Mouse (Mus musculus) intestine, embryonic 16.5 days (tissue): ENCODE results near the gene Tspan11. TPM values are rescaled to one million over a fixed set of nuclear protein-coding genes. Genes with fewer than 3 reads are reported as not detected.

Source experiments
- ATAC-seq: fragments of 200-750 bp; cut with Nextera tagmentation; 2 replicates; pipeline ENCODE4 v1.8.0; 2017; ENCODE audit warnings: moderate TSS enrichment, moderate library complexity
- H3K27ac ChIP-seq: fragments of 300-500 bp; sonication (generic); 2 replicates; pipeline ENCODE4 v1.5.1; 2014; ENCODE audit warnings: mild to moderate bottlenecking, low read length
- H3K27me3 ChIP-seq: fragments of 300-500 bp; sonication (generic); replicated peaks from 2 replicates; pipeline ENCODE4 v1.6.1; 2014; ENCODE audit warnings: low read length, control low read depth, mixed read lengths; ENCODE audit not compliant: control insufficient read depth, insufficient read depth
- H3K36me3 ChIP-seq: fragments of 300-500 bp; sonication (generic); 2 replicates; pipeline ENCODE4 v1.6.1; 2014; ENCODE audit warnings: low read length, control low read depth; ENCODE audit not compliant: control insufficient read depth, insufficient read depth
- H3K4me1 ChIP-seq: fragments of 300-500 bp; sonication (generic); 2 replicates; pipeline ENCODE4 v1.6.1; 2014; ENCODE audit warnings: low read length, control low read depth, mixed read lengths; ENCODE audit not compliant: control insufficient read depth, insufficient read depth
- H3K4me2 ChIP-seq: fragments of 300-500 bp; sonication (generic); 2 replicates; pipeline ENCODE4 v1.6.1; 2014; ENCODE audit warnings: low read depth, low read length, control low read depth
- H3K4me3 ChIP-seq: fragments of 300-500 bp; sonication (generic); 2 replicates; pipeline ENCODE4 v1.5.1; 2014; ENCODE audit warnings: mild to moderate bottlenecking, low read length
- H3K9ac ChIP-seq: fragments of 300-500 bp; sonication (generic); 2 replicates; pipeline ENCODE4 v1.6.1; 2014; ENCODE audit warnings: low read depth, low read length
- H3K9me3 ChIP-seq: fragments of 300-500 bp; sonication (generic); 2 replicates; pipeline ENCODE4 v1.6.1; 2016; ENCODE audit warnings: low read length, control low read depth; ENCODE audit not compliant: control insufficient read depth
- WGBS: fragments of 180-500 bp; shearing (Covaris S2); extraction: QIAGEN DNeasy Blood & Tissue Kit; methylation state at CpG from one replicate; pipeline ENCODE4 v1.1.7; 2014; 5-methylcytosine and 5-hydroxymethylcytosine counted together
- polyA plus RNA-seq: library from polyadenylated mRNA; unstranded; fragments of >200 nt; fragmentation: Nextera tagmentation; extraction: Ambion mirVana; gene quantifications from 2 replicates; pipeline ENCODE4 v1.2.1, GENCODE M21; 2015

Gene Tspan11
- 2.5 and 3.5 TPM in 2 replicates for polyA plus RNA-seq

DNA sequence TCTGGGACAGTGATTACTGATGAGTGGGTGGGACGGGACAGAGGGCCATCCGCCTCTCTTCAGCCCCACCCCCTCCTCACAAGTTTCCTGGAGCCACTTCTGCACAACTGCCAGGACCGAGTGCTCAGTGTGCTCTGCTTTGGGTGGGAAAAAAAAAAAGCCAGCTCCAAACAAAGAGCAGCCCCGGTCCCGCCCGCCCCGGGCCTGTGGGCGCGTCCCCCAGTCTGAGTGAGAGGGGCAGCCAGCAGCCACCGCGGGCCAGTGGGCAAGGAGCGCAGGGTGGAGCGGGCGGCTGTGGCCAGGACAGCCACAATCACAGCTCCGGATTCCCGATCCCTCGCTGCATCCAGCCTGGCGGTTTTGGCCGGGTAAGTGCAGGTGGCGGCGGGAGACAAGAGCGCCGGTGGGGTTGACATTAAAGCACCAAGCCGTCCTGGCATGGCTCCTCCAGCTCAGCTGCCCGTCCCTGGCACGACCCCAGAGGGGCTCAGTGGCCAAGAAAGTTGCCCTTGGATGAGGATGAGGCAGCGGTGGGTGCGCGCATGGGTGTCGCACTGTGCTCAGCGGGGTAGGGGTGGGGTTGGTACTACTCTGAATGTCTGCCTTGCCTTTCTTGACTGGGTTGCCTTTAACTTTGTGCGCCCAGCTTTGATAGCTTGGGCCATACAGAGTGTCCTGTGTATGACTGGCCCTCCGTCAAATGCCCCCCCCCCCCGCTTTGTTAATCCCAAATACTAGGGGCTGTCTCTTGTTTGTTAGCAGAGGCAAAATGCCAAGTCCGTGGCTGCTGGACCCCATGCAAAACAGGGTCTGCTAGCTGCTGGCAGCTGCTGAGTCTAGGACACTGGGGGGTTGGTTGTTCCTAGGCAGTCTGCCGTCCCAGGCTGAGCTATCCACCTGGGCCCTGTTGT lies at the start of gene Tspan11:
Gene Tspan11 (plus strand): TSS at position 79 of the 911 bp plus-strand sequence.
- no peak within 1 kb of the TSS for H3K27ac ChIP-seq
- H3K9ac ChIP-seq, result peak within 1 kb of the TSS; percentile 68
- no peaks in the 10 kb centered on the region; the same call in 1 of the 2 replicates for H3K27me3 ChIP-seq
- H3K4me3 ChIP-seq, result peak within 1 kb of the TSS; percentile 44
- WGBS, result 2% methylated on average over 36 of the region's 36 CpGs
- ATAC-seq, result peak; percentile 62
- peaks cover 12% of the 10 kb centered on the region; the same call in 1 of the 2 replicates for H3K4me1 ChIP-seq
- no peaks in the 10 kb centered on the region for H3K36me3 ChIP-seq
- H3K4me2 ChIP-seq, result peak within 1 kb of the TSS; percentile 66
- no peaks in the 10 kb centered on the region for H3K9me3 ChIP-seq

DNA sequence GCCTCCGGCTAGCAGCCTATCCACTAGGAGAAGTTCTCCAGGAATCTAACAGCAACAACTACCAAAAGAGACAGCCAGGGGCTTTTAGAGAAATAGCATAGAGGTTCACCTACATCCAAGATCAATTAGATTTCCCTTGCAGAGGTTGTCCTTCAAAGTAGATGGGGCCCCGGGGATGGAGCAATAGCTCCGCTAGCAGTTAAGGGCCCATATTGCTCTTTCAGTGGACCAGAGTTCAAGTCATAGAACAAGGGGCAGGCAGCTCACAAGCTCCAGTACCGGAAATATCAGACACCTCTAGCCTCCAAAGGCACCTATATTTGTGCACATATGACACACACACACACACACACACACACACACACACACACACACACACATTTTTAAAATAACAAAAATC lies 49.5 kb upstream of the Tspan11 start:
- H3K4me3 ChIP-seq, result no peak overlapping the region
- no peaks in the 10 kb centered on the region for H3K9me3 ChIP-seq
- no peak overlapping the region for H3K27ac ChIP-seq
- WGBS, result 86% methylated on average over 4 of the region's 4 CpGs
- H3K4me2 ChIP-seq, result no peak overlapping the region
- peak; percentile 60; the same call in 1 of the 2 replicates for ATAC-seq
- H3K4me1 ChIP-seq, result no peaks in the 10 kb centered on the region
- no peak overlapping the region for H3K9ac ChIP-seq
- H3K36me3 ChIP-seq, result no peaks in the 10 kb centered on the region
- no peaks in the 10 kb centered on the region for H3K27me3 ChIP-seq

DNA sequence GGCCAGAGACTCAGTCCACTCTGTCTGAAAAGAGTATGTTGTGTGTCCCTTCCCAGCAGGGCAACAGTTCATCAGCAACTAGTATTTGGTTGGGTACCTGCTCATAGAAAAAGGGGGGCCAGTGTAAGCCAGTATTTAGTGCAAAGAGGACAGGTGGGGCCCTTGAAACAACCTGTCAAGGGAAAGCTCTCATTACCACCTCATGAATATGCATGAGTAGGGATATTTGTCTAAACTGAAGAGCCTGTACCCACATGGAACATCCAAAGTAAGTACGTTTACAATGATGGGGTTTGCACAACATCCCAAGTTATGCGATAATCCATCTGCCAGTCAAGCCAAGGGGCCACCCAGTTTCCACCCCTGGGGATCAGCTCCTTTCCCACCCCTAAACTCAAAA lies 47.9 kb upstream of the Tspan11 start:
- 91% methylated on average over 2 of the region's 2 CpGs for WGBS
- Histone ChIP-seq H3K4me1 (no peaks in the 10 kb centered on the region), H3K36me3 (no peaks in the 10 kb centered on the region), H3K9ac (no peak overlapping the region), H3K4me3 (no peak overlapping the region), H3K4me2 (no peak overlapping the region), H3K27ac (no peak overlapping the region), H3K27me3 (no peaks in the 10 kb centered on the region), H3K9me3 (no peaks in the 10 kb centered on the region)
- no peak for ATAC-seq

DNA sequence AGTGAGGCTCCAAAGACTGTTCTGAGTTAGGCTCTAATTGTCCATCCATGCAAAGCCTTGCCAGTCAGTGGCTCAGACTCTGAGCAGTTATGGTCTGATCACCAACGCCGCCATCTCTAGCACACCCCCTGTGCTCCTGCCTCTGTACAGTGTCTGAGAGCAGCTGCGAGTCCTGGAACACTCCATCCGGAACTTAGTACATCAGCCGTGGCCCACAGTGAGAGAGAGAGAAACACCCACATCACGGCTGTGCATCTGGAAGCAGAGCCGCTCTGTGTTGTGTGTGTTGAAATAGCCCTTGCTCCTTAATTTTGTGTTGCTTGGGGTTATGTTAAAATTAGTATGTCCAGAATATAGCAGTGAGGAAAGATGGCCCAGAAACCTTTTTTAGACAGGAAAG lies 47.2 kb upstream of the Tspan11 start:
- no peak overlapping the region for H3K4me2 ChIP-seq
- no peak overlapping the region for H3K27ac ChIP-seq
- H3K36me3 ChIP-seq, result no peaks in the 10 kb centered on the region
- no peak overlapping the region for H3K9ac ChIP-seq
- WGBS, result 75% methylated on average over 7 of the region's 7 CpGs
- no peaks in the 10 kb centered on the region for H3K9me3 ChIP-seq
- no peaks in the 10 kb centered on the region for H3K4me1 ChIP-seq
- H3K27me3 ChIP-seq, result no peaks in the 10 kb centered on the region
- no peak for ATAC-seq
- H3K4me3 ChIP-seq, result no peak overlapping the region

DNA sequence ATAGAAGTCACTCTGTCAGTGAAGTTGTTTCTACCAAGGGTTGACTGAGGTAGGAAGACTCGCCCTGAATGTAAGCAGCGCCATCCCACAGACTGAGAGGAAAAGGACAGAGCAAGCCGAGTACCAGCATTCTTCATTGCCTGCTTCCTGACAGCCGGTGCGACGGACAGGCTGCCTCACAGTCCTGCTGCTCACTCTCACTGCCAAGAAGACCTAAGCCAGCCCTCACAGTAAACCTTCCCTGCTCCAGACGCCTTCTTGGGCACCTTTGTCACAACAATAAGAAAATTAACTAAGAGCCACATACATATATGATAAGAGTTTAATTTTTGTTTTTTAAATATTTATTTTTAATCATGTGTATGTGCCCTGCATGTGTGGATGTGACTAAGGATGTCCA lies 46.1 kb upstream of the Tspan11 start:
- H3K4me3 ChIP-seq, result no peak overlapping the region
- no peaks in the 10 kb centered on the region for H3K27me3 ChIP-seq
- no peak overlapping the region for H3K27ac ChIP-seq
- no peaks in the 10 kb centered on the region for H3K36me3 ChIP-seq
- no peak overlapping the region for H3K4me2 ChIP-seq
- ATAC-seq, result no peak
- WGBS, result 57% methylated on average over 7 of the region's 7 CpGs
- no peak overlapping the region for H3K9ac ChIP-seq
- H3K4me1 ChIP-seq, result no peaks in the 10 kb centered on the region
- H3K9me3 ChIP-seq, result no peaks in the 10 kb centered on the region

DNA sequence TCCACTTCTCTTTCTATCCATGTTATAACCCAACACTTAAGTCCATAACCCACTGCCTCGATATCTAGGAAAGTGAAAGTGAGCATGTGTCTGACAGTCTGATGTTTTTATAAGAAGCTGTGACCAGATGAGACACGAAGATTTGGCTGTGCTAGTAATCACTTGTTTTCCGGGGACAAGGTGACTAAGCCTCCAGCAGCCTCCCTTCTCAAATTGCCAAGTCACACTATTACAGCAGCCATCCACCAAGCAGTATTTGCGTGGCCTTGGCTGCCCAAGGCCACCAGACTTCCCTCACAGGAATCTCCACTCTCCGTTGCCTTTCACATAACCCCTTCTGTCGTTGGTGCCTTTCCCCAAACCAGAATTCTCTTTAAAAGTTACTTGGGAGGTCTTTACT lies 40.9 kb upstream of the Tspan11 start:
- H3K36me3 ChIP-seq, result no peaks in the 10 kb centered on the region
- H3K4me3 ChIP-seq, result no peak overlapping the region
- H3K4me1 ChIP-seq, result no peaks in the 10 kb centered on the region; the same call in 1 of the 2 replicates
- H3K9ac ChIP-seq, result no peak overlapping the region
- H3K4me2 ChIP-seq, result no peak overlapping the region
- H3K27ac ChIP-seq, result no peak overlapping the region
- H3K27me3 ChIP-seq, result no peaks in the 10 kb centered on the region
- ATAC-seq, result no peak
- no peaks in the 10 kb centered on the region for H3K9me3 ChIP-seq
- WGBS, result 69% methylated on average over 6 of the region's 6 CpGs

DNA sequence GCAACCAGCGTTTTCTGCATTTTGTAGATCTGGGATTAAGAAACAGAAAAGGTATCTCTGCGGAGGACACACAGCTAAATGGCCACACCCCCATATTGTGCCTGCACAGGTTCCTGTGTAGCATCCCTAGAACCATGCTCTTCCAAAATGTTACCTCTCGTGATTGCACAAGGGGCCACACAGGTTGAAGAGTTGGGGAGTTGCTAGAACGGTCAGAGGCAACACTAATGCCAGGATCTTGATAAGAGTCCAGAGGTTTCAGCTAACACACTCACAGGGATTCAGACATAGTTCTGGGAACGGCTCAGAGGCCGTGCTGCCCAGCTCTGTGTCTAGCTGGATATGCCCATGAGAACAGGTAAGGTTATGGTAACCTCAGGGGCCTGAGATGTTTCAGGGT lies 37.9 kb upstream of the Tspan11 start:
- no peaks in the 10 kb centered on the region for H3K9me3 ChIP-seq

DNA sequence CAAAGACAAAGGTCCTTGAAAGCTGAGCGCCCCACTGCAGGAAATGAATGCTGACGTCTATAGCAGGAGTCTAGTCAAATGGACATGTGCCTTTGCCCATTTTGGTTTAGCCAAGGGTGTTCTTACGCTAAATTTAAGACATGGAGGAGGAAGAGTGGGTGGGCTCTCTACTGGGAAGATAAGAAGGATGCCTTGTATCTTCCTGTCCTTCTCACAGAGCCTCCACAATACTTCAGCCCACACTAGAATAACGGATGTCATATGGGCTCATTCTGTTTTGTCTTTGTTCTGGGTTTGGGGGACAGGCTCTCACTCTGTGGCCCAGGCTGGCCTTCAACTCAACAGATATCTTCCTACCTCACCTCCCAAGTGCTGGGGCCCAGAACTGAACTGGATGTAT lies 35.8 kb upstream of the Tspan11 start:
- no peaks in the 10 kb centered on the region for H3K27me3 ChIP-seq
- H3K4me1 ChIP-seq, result peaks cover 8% of the 10 kb centered on the region; the same call in 1 of the 2 replicates
- no peaks in the 10 kb centered on the region for H3K36me3 ChIP-seq
- WGBS, result 86% methylated on average over 4 of the region's 4 CpGs
- H3K4me3 ChIP-seq, result no peak overlapping the region
- H3K27ac ChIP-seq, result no peak overlapping the region
- H3K9ac ChIP-seq, result no peak overlapping the region
- H3K9me3 ChIP-seq, result no peaks in the 10 kb centered on the region
- H3K4me2 ChIP-seq, result no peak overlapping the region
- ATAC-seq, result no peak

More for the DNA sequence above, 37.9 kb upstream of the Tspan11 start:
- 68% methylated on average over 6 of the region's 6 CpGs for WGBS
- Histone ChIP-seq H3K9ac (no peak overlapping the region), H3K4me2 (no peak overlapping the region), H3K4me3 (no peak overlapping the region), H3K36me3 (no peaks in the 10 kb centered on the region), H3K27ac (no peak overlapping the region), H3K4me1 (peaks cover 8% of the 10 kb centered on the region; the same call in 1 of the 2 replicates), H3K27me3 (no peaks in the 10 kb centered on the region)
- no peak for ATAC-seq

DNA sequence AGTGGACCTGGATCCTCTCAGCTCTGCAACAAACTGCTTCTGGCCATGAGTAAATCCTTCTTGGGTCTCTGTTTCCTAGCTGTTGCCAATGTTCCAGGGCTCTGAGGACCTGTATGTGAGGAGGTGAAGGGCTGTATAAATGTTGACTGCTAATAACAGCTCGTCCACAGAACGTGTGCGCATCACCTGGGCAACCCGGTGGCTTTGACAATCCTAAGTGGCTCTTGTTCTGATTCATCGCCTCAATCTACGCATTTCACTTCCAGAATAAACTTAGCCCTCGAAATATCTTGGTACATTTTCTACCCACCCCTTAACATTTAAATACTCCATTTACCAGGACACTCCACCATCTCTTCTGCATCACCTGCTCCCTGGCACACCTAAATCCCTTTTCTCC lies 34.1 kb upstream of the Tspan11 start:
- no peak overlapping the region for H3K27ac ChIP-seq
- no peak for ATAC-seq
- H3K9me3 ChIP-seq, result no peaks in the 10 kb centered on the region
- H3K4me1 ChIP-seq, result 0 out of 2 replicates have a peak, but pooled peaks cover 8% of the 10 kb centered on the region
- H3K9ac ChIP-seq, result no peak overlapping the region
- H3K27me3 ChIP-seq, result no peaks in the 10 kb centered on the region
- no peaks in the 10 kb centered on the region for H3K36me3 ChIP-seq
- 88% methylated on average over 7 of the region's 7 CpGs for whole genome bisulfite sequencing
- no peak overlapping the region for H3K4me3 ChIP-seq
- peak overlapping the region; percentile 44; the same call in 1 of the 2 replicates for H3K4me2 ChIP-seq
